Mouse (Mus musculus) frontal cortex, adult (tissue): ENCODE data around the gene Clic4.

Experiments used
- ATAC-seq: cut with Nextera tagmentation; 2 replicates; pipeline ENCODE4 v1.9.2; 2017; ENCODE audit warnings: mild to moderate bottlenecking, moderate library complexity, mixed read lengths; ENCODE audit not compliant: low TSS enrichment

Clic4 gene

DNA sequence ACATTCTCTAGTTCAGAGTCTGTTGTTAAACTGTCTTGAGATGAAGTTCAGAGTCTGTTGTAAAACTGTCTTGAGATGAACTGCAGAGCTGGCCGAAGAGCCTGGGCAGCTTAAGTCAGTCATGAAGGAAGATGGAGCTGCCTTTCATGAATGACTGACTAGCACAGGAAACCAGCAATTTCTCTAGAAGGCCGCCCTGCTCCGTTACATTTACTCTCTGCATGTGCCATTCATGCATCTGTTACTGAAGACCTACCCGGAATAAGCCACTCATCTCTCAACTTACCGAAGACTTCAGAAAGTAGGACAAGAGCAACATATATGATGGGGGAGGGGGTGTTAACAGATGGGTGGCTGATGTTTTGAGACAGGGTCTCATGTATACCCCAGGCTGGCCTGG, 40.1 kb downstream of the Clic4 start:
- no peak for ATAC-seq

GRCm38 (mm10) chr4:135231543-135231942, 41.1 kb downstream of the Clic4 start:
- ATAC-seq = no peak

- ATAC-seq = no peak
Measured at GRCm38 (mm10) chr4:135231136-135231535, 41.5 kb downstream of the Clic4 start.

- no peak; the same call in 1 of the 2 replicates for ATAC-seq
Measured at GRCm38 (mm10) chr4:135230661-135231060, 42.0 kb downstream of the Clic4 start.

DNA sequence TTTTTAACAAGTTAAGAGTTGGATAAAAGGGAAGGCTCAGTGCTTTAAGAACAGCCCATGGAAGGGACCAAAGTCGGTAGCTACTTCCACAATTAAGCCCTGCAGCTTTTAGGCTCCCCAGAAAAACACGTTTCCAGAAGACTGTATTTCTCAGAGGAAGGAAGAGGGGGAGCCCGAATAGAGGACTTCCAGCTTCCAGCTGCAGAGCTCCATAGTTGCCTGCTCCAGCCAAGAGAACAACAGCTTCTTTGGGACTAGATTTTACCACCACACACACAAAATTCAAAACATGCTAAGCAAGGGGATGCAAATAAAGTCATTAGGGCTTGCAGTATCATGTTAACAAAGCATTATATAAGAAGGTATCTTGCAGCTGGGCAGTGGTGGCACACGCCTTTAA, 42.7 kb downstream of the Clic4 start:
- no peak for ATAC-seq

GRCm38 (mm10) chr4:135228136-135228535, 44.5 kb downstream of the Clic4 start:
- ATAC-seq = no peak

DNA sequence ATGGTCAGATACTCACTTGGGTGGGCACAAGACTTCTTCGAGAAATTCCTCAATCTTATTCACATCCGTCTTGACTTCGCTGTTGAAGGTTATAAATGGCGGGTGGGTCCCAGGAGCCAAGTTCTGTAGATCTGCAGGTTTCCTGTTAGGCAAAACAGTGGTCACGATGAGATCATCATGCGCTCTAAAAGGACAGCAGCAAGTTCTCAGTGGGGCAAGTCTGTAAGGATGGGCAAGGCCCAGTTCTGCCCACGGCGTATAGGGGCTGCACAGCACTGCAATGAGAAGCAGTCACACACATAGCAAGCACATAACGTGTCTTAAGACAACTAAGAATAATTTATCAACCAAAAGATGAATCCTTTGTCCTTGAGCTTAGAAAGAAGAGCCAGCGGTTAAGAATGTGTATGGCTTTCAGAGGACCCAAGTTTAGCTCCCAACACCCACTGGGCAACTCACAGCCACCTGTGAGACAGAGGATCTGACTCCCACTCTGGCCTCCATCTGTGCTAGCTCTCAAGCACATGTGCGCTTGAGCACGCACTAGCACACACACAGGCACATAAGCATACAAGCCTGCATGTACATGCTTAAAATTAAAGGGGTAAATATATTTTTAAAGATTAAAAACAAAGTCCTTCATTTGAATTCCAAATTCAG, 46.5 kb downstream of the Clic4 start:
- ATAC-seq = no peak

DNA sequence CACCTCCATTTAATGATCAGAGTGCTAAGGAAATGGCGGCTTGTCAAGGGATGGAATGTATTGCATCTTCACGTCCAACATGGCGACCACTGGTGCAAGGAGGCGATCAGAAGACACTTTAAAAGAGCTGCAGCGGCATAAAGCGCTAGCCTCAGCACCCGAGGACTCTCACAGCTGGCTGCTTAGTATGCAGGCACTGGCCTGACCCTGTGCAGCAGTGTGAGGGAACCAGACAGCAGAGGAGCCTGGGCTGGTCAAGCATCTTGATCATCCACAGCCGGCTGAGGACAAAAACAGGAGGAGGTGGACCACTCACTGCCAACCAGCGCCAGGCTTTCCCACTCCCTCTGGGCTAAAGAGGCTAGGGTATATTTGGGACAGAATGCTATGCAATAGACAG, 48.8 kb downstream of the Clic4 start:
- no peak for ATAC-seq

DNA sequence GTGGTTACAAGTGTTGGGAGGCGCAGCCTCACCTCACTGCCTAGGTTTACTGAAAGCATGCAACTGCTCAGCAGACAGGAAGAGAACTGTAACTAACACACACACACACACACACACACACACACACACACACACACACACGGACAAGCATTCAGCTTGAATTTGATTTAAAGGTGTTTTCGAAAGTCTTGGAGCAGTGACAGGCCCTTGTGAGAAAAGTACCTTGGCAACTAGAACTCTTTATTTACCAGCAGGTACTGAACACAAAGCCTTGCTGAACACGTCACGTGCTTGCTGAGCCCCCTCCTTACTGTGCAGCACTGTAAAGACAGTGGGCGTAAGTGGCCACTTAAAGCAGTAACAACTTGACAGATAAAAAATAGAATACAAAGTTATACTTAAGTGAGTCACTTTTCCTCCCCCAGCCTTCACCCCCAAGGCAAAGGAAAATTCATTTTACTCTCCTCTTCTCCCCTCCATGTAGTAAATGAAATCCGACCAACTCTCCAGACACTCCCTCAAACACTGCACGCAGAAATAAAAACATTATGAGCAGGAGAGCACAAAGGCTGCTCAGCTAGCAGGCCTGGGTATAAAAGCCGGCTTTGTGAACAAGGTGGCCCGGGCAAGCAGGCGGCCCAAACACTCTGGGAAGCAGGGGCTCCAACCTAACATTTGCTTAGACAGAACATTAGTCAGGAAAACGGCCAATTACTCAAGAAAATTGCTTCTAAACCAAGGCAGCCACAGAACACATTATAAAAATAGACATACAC, 50.8 kb downstream of the Clic4 start:
- ATAC-seq = no peak

DNA sequence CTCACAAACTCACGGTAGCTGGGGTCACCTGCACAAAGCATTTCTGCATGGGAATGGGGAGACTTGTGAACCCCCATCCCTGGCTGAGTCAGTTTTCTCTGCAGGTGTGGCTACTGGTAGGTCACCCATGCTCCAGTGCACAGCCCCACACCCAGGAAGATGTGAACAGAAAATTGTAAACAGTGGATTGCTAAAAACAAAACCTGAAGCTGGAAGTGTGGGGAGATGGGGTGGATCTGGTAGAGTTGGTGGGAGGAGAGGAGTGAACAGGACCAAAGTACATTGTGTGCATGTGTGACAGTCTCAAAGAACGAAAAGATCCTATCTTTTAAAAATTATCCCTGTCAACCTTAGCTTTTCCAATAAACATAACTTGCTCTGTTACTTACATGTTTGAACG, 52.0 kb downstream of the Clic4 start:
- ATAC-seq = no peak

DNA sequence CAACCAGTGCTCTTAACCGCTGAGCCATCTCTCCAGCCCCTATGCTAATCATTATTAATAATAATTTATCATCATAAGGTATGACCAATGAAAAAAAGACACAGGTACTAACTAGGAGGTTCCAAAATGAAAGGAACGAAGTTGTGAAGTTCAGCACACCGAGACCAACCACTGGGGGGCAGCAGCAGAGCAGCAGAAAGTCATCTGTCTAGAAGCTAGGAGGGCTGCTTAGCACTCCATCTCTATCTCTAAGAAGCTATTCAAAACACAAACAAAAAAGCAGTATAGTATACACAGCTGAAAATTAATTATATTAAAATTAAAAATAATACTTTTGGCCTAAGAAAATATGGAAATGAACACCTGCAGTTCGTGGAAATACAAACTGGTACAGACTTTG, 53.0 kb downstream of the Clic4 start:
- peak; percentile 64; the same call in 1 of the 2 replicates for ATAC-seq

GRCm38 (mm10) chr4:135209846-135210245, 62.8 kb downstream of the Clic4 start:
- no peak for ATAC-seq

- 0 out of 2 replicates have a peak, but pooled peaks have one; percentile 52 for ATAC-seq
Measured at GRCm38 (mm10) chr4:135205711-135206600, 66.7 kb downstream of the Clic4 start.

- ATAC-seq = no peak
Measured at GRCm38 (mm10) chr4:135205254-135205653, 67.4 kb downstream of the Clic4 start.

DNA sequence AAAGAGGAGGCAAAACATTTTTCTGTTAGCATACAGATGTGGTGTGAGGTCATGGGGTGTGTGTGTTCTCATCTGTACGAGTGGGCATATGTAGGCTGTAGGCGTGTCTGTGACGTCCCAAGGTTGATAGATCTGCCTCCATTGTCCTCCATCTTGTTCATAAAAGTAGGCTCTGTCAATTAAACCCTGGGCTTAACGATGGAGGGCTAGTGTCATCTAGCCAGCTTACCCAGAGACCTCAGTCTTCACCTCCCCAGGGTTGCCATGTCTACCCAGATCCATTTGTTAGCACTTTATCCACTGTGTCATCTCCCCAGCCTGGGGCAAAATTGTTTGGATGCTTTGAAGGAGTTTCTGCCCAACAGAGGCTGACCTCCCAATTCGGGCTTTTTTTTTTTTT, 67.9 kb downstream of the Clic4 start:
- ATAC-seq = no peak

DNA sequence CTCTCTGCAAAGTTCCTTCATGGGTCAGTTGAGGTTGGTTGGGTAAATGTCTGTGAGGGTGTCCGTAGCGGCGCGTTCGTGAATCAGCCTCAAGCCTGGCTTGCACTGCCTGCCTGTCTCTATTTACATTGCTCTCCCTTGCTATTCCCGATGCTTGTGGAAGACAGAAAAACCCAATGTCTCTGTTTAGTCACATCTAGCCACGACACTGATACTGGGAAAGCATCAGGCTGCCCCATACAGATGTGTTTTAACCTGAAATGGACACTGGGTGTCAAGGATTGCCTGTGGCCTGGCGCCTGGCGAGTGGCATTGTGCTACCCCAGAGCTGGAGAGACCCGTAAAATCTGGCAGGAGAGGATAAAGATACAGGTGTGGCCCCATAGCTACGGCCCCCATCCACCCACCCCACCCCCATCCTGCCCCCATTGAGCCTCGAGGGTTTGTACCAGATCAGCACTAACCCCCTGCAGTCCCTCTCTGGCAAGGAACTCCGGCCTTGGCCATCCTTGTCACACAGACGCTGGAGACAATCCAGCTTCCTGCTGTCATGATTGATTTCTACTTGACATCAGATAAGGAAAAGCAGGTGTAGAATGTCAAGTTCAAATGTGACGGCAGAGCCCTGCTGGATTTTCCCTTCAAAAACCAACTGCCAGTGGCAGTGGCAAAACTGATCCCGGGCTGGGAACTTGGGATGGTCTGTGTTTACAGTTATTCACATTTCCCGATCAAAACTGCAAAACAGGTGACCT, 68.6 kb downstream of the Clic4 start:
- ATAC-seq = no peak

DNA sequence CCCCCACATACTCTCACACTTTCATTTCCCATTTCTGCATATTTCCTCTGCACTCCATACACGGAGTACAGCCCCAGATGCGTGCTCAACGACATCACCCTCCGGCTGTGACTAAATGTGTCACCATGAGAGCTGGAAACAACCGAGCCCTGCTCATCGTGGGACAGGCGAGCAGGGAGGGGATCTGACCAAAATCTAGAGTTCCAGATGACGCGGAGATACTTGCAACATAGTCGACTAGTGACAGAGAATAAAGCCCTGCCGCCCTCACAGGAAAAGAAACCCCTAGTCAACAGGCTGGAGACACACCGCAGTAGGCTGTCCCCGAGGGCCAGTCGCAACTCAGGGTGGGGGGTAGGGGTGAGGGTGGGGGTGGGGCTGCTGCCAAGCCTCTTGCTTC, 69.3 kb downstream of the Clic4 start:
- ATAC-seq = no peak

- ATAC-seq = no peak
Measured at GRCm38 (mm10) chr4:135201771-135202170, 70.8 kb downstream of the Clic4 start.

DNA sequence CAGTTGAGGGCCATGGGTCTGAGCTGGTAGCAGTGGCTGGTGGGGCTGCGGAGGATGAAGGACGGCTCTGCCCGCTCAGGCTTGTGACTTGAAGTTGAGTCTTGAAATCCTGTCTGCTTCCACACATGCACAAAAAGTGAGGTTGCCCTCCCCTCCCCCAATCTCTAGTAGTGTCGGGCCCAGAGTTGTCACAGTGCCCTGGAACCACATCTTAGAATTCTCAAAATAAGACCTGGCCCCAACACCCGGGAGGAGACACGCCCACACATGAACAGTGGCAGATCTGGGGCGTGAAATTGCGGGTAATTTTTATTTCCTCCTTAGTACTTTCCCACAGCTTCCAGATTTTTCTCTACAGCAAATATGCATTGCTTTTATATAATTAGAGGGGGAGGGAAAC, 74.8 kb downstream of the Clic4 start:
- ATAC-seq = no peak

GRCm38 (mm10) chr4:135192841-135193240, 79.8 kb downstream of the Clic4 start:
- ATAC-seq = no peak

DNA sequence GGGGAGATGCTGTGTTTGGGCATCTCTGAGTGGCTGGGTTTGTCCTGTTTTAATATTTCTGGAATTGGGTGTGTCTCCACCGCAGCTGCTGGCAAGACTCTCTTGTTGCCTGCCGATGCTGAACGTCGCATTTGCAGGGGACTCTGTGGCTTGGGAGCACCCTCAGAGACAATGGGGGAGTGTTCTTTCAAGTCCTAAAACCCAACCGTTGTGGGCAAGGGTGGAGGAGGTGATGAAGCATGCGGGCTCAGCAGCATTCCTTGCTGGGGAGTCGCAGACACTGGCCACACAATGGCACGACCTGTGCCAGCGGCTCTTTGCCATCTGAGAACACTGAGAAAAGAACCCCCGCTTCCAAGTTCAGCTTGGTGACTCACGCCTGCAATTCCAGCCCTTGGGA, 81.0 kb downstream of the Clic4 start:
- no peak for ATAC-seq

DNA sequence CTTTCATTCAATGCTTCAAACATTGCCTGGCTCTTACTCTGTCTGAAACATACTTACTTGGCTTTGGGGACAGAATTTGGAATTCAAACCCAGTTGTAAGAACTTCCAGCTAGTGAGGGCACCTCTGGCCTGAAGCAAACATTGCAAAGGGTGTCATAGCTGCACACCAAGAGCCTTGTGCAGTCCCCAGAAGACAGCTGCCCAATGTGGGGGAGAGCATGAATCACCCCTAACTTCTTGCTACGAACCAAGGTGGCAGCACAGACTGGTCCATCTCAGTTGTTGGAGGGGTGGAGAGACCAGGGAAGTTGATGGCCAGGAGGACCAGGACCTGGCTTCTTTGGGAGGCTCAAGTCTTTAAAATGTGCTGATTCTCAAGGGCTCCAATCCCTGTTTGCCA, 81.4 kb downstream of the Clic4 start:
- no peak for ATAC-seq
